Comparison of ENCODE assay signal across 26 mouse cellular contexts in the genomic region with DNA sequence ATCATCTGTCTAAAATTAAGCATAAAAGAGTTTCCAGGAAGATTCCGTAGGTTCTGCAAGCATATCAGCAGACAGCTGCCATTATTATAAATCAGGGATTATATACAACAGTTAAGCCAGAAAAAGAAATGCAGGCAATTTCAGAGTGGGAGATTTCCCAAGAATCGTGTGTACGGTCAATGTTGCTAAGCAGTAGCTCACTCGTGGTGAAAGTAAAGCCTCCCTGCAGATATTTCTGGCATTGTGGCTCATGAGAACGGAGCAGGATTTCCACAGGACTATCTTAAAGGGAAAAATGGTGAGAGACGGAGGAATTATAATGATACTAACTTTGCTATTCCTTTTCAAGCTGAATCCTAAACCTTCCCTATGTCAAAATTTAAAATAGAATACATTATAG.
DNase-seq lines count a peak whose midpoint lies in the region; ATAC-seq lines count a peak whose summit lies in the region.
"Had no signal": no experiment of that assay in that cellular context is flagged by ENCODE, and none has a peak within 500 bp of the region (broad histone marks: within the 10 kb centered on the region; RNA-seq: fewer than 3 reads in every experiment).

No protein-coding gene starts in this region.

- intact Hi-C loops in heart, postnatal 36 days (cut with DNase I), result no loop called here

- no peak overlapping the region for H3K9ac ChIP-seq in hindbrain, embryonic 15.5 days
- H3K9ac ChIP-seq in hindbrain, embryonic 12.5 days, result no peak overlapping the region
- no peak overlapping the region for H3K9ac ChIP-seq in neural tube, embryonic 13.5 days
- H3K9ac ChIP-seq: embryonic facial prominence, embryonic 12.5 days; embryonic facial prominence, embryonic 15.5 days; forebrain, postnatal 0 days; intestine, embryonic 15.5 days had no signal

- 57% methylated on average over 6 of the region's 6 CpGs for WGBS in hindbrain, embryonic 15.5 days
- 89% methylated on average over 6 of the region's 6 CpGs for WGBS in hindbrain, embryonic 12.5 days
- WGBS in neural tube, embryonic 13.5 days, result 68% methylated on average over 6 of the region's 6 CpGs

- ATAC-seq in hindbrain, embryonic 15.5 days (ENCODE audit: low FRiP score, low read depth), result no peak
- no peak for ATAC-seq in hindbrain, embryonic 12.5 days (ENCODE audit: low FRiP score)
- ATAC-seq in neural tube, embryonic 13.5 days (ENCODE audit: low read depth), result no peak
- ATAC-seq: forebrain, embryonic 14.5 days; forebrain, postnatal 0 days; intestine, embryonic 15.5 days; Patski had no signal

- H3K9me3 ChIP-seq in hindbrain, embryonic 15.5 days, result no peaks in the 10 kb centered on the region
- no peaks in the 10 kb centered on the region for H3K9me3 ChIP-seq in hindbrain, embryonic 12.5 days (replicated peaks)
- no peaks in the 10 kb centered on the region for H3K9me3 ChIP-seq in neural tube, embryonic 13.5 days
- H3K9me3 ChIP-seq: embryonic facial prominence, embryonic 12.5 days; embryonic facial prominence, embryonic 15.5 days; intestine, embryonic 15.5 days had no signal

- peaks cover 38% of the 10 kb centered on the region for H3K4me1 ChIP-seq in hindbrain, embryonic 15.5 days (replicated peaks)
- H3K4me1 ChIP-seq in hindbrain, embryonic 12.5 days, result peaks cover 17% of the 10 kb centered on the region; the same call in 1 of the 2 replicates
- peaks cover 56% of the 10 kb centered on the region for H3K4me1 ChIP-seq in neural tube, embryonic 13.5 days (replicated peaks)
- H3K4me1 ChIP-seq: embryonic facial prominence, embryonic 15.5 days; hindbrain, embryonic 10.5 days; intestine, embryonic 15.5 days had no signal

- 0 out of 2 replicates have a peak overlapping the region, but pooled peaks have one; percentile 23 for H3K27ac ChIP-seq in hindbrain, embryonic 15.5 days (replicated peaks)
- H3K27ac ChIP-seq in hindbrain, embryonic 12.5 days, result no peak overlapping the region
- H3K27ac ChIP-seq in neural tube, embryonic 13.5 days (replicated peaks), result peak overlapping the region; percentile 52; the same call in 1 of the 2 replicates
- H3K27ac ChIP-seq: embryonic facial prominence, embryonic 12.5 days; embryonic facial prominence, embryonic 15.5 days; hindbrain, embryonic 10.5 days; intestine, embryonic 15.5 days had no signal

- DNase-seq in heart, adult 11 months, result peak; percentile 16
- DNase-seq in heart, postnatal 36 days, result no peak
- DNase-seq in neural tube, embryonic 10.5 days (ENCODE audit: extremely low spot score, low spot score), result no peak
- no peak for DNase-seq in c-Kit-positive CD71-positive TER-119-positive erythroid progenitor cells, embryonic 14.5 days (ENCODE audit: low spot score)
- DNase-seq: adrenal gland, postnatal 10 days; adrenal gland, postnatal 36 days; B cell, adult 2 months; cerebellum, adult 11-12 months; cerebellum, adult 8-10 months; cerebellum, postnatal 14 days; forebrain, postnatal 0 days; gastrocnemius, postnatal 10 days; gastrocnemius, postnatal 36 days; kidney, adult 11 months had no signal

- H3K36me3 ChIP-seq in hindbrain, embryonic 15.5 days, result no peaks in the 10 kb centered on the region
- H3K36me3 ChIP-seq in hindbrain, embryonic 12.5 days, result no peaks in the 10 kb centered on the region
- 0 out of 2 replicates have a peak, but pooled peaks cover 5% of the 10 kb centered on the region for H3K36me3 ChIP-seq in neural tube, embryonic 13.5 days
- H3K36me3 ChIP-seq: embryonic facial prominence, embryonic 15.5 days; G1E; intestine, embryonic 15.5 days had no signal

- no peaks in the 10 kb centered on the region for H3K27me3 ChIP-seq in hindbrain, embryonic 15.5 days
- no peaks in the 10 kb centered on the region for H3K27me3 ChIP-seq in hindbrain, embryonic 12.5 days
- H3K27me3 ChIP-seq in neural tube, embryonic 13.5 days, result no peaks in the 10 kb centered on the region
- H3K27me3 ChIP-seq: CH12.LX; embryonic facial prominence, embryonic 12.5 days; embryonic facial prominence, embryonic 15.5 days; intestine, embryonic 15.5 days had no signal

- no peak overlapping the region for H3K4me3 ChIP-seq in hindbrain, embryonic 15.5 days
- H3K4me3 ChIP-seq in hindbrain, embryonic 12.5 days, result no peak overlapping the region
- H3K4me3 ChIP-seq in neural tube, embryonic 13.5 days, result no peak overlapping the region
- H3K4me3 ChIP-seq: embryonic facial prominence, embryonic 12.5 days; embryonic facial prominence, embryonic 15.5 days; hindbrain, embryonic 10.5 days; intestine, embryonic 15.5 days had no signal

- H3K4me2 ChIP-seq in hindbrain, embryonic 15.5 days, result no peak overlapping the region
- H3K4me2 ChIP-seq in hindbrain, embryonic 12.5 days (replicated peaks), result no peak overlapping the region
- no peak overlapping the region for H3K4me2 ChIP-seq in neural tube, embryonic 13.5 days
- H3K4me2 ChIP-seq: embryonic facial prominence, embryonic 12.5 days; embryonic facial prominence, embryonic 15.5 days; heart, embryonic 11.5 days; intestine, embryonic 15.5 days had no signal
